Mouse (Mus musculus) kidney, adult 9 months (tissue): ENCODE data around the gene Vat1.
"Not testable (repeated sequence)": the region's sequence is repeated elsewhere in the genome, so short reads cannot be mapped to it uniquely, and the experiment has no call there.

ENCODE experiments used
- DNase-seq: peaks from one replicate; pipeline ENCODE4 v3.0.0; 2022

The Vat1 gene

GRCm38 (mm10) chr11:101465869-101466551 lies at the start of gene Vat1:
Vat1 (minus strand) TSS chr11:101466230.
- peak; percentile 63 for DNase-seq

- DNase-seq = no peak
These were observed 41.1 kb upstream of the Vat1 start for GRCm38 (mm10) chr11:101507090-101507489.

- DNase-seq = no peak
These were observed 40.3 kb upstream of the Vat1 start for GRCm38 (mm10) chr11:101506269-101506780.

- DNase-seq = no peak
These were observed 20.1 kb upstream of the Vat1 start for GRCm38 (mm10) chr11:101486126-101486525.

GRCm38 (mm10) chr11:101485509-101486028 lies 19.5 kb upstream of the Vat1 start:
- no peak for DNase-seq

GRCm38 (mm10) chr11:101484814-101485213 lies 18.8 kb upstream of the Vat1 start:
- DNase-seq = no peak

- DNase-seq = no peak
These were observed 18.2 kb upstream of the Vat1 start for GRCm38 (mm10) chr11:101484245-101484644.

- no peak for DNase-seq
These were observed 17.8 kb upstream of the Vat1 start for GRCm38 (mm10) chr11:101483804-101484203.

GRCm38 (mm10) chr11:101480912-101481311 lies 14.9 kb upstream of the Vat1 start:
- no peak for DNase-seq

- no peak for DNase-seq
These were observed 13.2 kb upstream of the Vat1 start for GRCm38 (mm10) chr11:101479171-101479635.

- DNase-seq = no peak
These were observed 11.7 kb upstream of the Vat1 start for GRCm38 (mm10) chr11:101477552-101478211.

GRCm38 (mm10) chr11:101477194-101477551 lies 11.1 kb upstream of the Vat1 start:
- no peak for DNase-seq

- peak; percentile 55 for DNase-seq
These were observed 10.3 kb upstream of the Vat1 start for GRCm38 (mm10) chr11:101476361-101476760.

- no peak for DNase-seq
These were observed 8.3 kb upstream of the Vat1 start for GRCm38 (mm10) chr11:101474298-101474697.

- DNase-seq = not testable (repeated sequence)
These were observed 7.7 kb upstream of the Vat1 start for GRCm38 (mm10) chr11:101473686-101474085.

GRCm38 (mm10) chr11:101472336-101472735 lies 6.3 kb upstream of the Vat1 start:
- no peak for DNase-seq

- DNase-seq = no peak
These were observed 5.9 kb upstream of the Vat1 start for GRCm38 (mm10) chr11:101471926-101472325.

- DNase-seq = no peak
These were observed 4.2 kb upstream of the Vat1 start for GRCm38 (mm10) chr11:101470206-101470605.

- DNase-seq = no peak
These were observed 3.1 kb upstream of the Vat1 start for GRCm38 (mm10) chr11:101469155-101469554.

GRCm38 (mm10) chr11:101468731-101469130 lies 2.7 kb upstream of the Vat1 start:
- DNase-seq = no peak

GRCm38 (mm10) chr11:101468263-101468688 lies 2.2 kb upstream of the Vat1 start:
- no peak for DNase-seq

GRCm38 (mm10) chr11:101467477-101468262 lies 1.6 kb upstream of the Vat1 start:
- DNase-seq = peak; percentile 86

GRCm38 (mm10) chr11:101466552-101466950 lies 521 bp upstream of the Vat1 start:
- not testable (repeated sequence) for DNase-seq
